Mouse (Mus musculus): ENCODE data around the gene Stum. TPM values are rescaled to one million over a fixed set of nuclear protein-coding genes. Genes with fewer than 3 reads are reported as not detected.

Stum gene
- polyA plus RNA-seq (2014; fragmentation: Nextera tagmentation; extraction: Ambion mirVana): 0.85 and 1.0 TPM in 2 replicates

DNA sequence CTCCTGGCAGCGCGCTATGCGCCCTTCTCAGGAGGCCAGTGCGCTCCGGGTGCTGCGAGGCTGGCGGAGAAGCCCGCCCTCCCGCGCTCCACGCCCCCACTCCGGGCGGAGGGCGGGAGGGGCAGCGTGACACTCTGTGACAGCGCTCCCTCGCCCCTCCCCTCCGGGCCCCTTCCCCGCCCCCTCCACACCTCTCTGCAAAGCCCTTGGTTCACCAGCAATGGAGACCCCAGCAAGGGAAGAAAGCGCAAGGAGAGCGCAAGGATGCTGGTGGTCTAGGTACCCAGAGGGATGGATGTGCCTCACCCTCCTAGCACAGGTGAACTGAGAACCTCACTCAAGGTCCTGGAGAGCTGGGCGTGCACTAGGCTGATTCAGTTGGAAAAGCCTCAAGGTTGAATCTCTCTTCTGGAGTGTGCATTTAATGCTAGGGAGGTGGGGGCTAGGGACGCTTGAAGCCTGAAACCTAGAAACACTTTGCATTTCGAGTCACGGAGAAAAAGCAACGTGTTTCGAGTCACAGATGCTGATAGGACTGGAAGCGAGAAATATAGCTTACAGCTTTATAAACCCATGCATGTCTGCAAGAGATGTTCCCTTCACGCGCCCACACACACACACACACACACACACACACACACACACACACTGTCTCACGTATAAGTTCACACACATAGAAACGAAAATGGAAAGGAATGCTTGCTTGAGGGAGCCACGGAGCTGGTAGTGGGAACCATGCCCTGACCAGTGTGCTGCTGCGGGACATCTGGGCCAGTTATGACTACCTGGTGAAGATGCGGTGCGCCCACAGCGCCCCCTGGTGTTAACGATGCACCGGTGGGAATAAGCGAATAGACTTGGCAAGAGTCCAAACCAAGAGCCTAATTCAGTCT lies at the start of gene Stum:
Gene Stum (minus strand): TSS at position 106 of the 893 bp plus-strand sequence.
- peak; percentile 77 for ATAC-seq (ENCODE audit: low FRiP score)
- H3K4me3 ChIP-seq (ENCODE audit: low read depth, low read length): peak within 1 kb of the TSS; percentile 47
- H3K4me1 ChIP-seq (replicated peaks; ENCODE audit: control insufficient read depth, insufficient read depth, low read length): peaks cover 11% of the 10 kb centered on the region
- H3K9ac ChIP-seq (ENCODE audit: low read depth, low read length): peak within 1 kb of the TSS; percentile 40; the same call in 1 of the 2 replicates
- H3K9me3 ChIP-seq (ENCODE audit: control insufficient read depth, low read length): no peaks in the 10 kb centered on the region
- H3K27ac ChIP-seq (ENCODE audit: low read depth, low read length): no peak within 1 kb of the TSS
- DNase-seq (ENCODE audit: low spot score): peak; percentile 84
- peak within 1 kb of the TSS; percentile 86 for H3K4me2 ChIP-seq (replicated peaks; ENCODE audit: low read depth, low read length)
- 5% methylated on average over 28 of the region's 40 CpGs for WGBS
- peaks cover 14% of the 10 kb centered on the region for H3K27me3 ChIP-seq (ENCODE audit: control insufficient read depth, insufficient read depth, low read length)
- no peaks in the 10 kb centered on the region for H3K36me3 ChIP-seq (ENCODE audit: control insufficient read depth, insufficient read depth, low read length)

DNA sequence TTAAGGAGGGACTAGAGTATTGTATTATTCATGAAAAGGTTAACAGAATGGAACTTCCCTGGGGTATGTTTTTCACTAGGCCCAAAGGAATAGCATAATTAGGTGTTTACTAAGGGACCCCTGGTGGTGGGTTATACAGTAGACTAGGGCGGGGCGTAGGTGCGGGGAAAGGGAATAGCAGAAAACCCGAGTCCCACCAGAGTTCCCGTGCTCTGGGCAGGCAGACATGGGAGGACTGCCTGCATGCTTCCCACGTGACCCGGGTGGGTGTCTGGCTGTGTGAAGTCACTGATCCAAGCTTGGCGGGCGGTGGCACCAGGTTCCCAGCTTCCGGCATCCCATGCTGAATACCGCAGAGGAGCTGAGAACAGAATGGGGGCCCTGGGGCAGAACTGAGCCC lies 49.4 kb upstream of the Stum start:
- Histone ChIP-seq H3K4me3 (ENCODE audit: low read depth, low read length) (no peak overlapping the region), H3K9me3 (ENCODE audit: control insufficient read depth, low read length) (no peaks in the 10 kb centered on the region), H3K4me1 (replicated peaks; ENCODE audit: control insufficient read depth, insufficient read depth, low read length) (no peaks in the 10 kb centered on the region), H3K4me2 (replicated peaks; ENCODE audit: low read depth, low read length) (no peak overlapping the region), H3K27ac (ENCODE audit: low read depth, low read length) (no peak overlapping the region), H3K9ac (ENCODE audit: low read depth, low read length) (no peak overlapping the region), H3K27me3 (ENCODE audit: control insufficient read depth, insufficient read depth, low read length) (no peaks in the 10 kb centered on the region), H3K36me3 (ENCODE audit: control insufficient read depth, insufficient read depth, low read length) (no peaks in the 10 kb centered on the region)
- no peak for DNase-seq (ENCODE audit: low spot score)
- no peak for ATAC-seq (ENCODE audit: low FRiP score)
- 92% methylated on average over 11 of the region's 11 CpGs for WGBS

DNA sequence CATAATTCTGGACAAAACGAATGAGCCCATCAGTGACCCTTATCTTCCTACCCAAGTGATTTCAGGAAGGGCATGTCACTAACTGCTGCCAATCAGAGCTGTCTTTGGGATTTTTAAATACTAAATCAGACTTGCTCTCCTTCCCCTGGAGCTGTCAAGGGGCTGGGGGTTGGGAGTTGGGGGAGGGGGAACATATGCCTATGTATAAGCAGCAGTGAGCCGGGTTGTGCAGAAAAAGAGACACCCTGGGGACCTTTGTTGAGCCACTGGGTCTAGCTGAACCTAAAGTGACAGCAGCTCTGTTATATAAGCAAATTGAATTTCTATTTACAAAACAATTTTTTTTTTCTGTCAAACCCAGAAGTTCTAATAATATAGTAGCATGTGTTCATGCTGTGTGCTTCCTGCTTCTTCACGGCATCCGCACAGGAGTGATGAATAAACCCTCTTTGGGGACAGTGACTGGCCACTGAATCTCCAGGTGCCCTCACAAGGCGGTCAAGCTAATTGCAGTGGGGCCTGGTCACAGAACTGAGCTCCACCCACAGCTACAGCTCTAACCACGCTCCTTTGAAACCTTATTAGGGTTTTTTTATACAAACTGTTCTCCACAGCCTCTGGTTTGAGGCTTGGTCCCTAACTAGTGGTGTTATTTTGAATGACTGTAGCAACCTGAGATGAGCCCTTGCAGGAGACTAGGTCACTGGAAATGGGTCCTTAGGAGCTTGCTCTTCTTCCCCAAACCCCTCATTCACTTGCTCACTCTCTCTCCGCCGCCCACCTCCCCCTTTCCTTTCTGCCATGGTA lies 47.4 kb upstream of the Stum start:
- DNase-seq (ENCODE audit: low spot score) (no peak), ATAC-seq (ENCODE audit: low FRiP score) (no peak)
- H3K4me2 ChIP-seq (replicated peaks; ENCODE audit: low read depth, low read length): no peak overlapping the region
- H3K9me3 ChIP-seq (ENCODE audit: control insufficient read depth, low read length): no peaks in the 10 kb centered on the region
- H3K4me3 ChIP-seq (ENCODE audit: low read depth, low read length): no peak overlapping the region
- H3K27me3 ChIP-seq (ENCODE audit: control insufficient read depth, insufficient read depth, low read length): no peaks in the 10 kb centered on the region
- H3K27ac ChIP-seq (ENCODE audit: low read depth, low read length): no peak overlapping the region
- 56% methylated on average over 8 of the region's 8 CpGs for WGBS
- no peaks in the 10 kb centered on the region for H3K4me1 ChIP-seq (replicated peaks; ENCODE audit: control insufficient read depth, insufficient read depth, low read length)
- no peak overlapping the region for H3K9ac ChIP-seq (ENCODE audit: low read depth, low read length)
- no peaks in the 10 kb centered on the region for H3K36me3 ChIP-seq (ENCODE audit: control insufficient read depth, insufficient read depth, low read length)

DNA sequence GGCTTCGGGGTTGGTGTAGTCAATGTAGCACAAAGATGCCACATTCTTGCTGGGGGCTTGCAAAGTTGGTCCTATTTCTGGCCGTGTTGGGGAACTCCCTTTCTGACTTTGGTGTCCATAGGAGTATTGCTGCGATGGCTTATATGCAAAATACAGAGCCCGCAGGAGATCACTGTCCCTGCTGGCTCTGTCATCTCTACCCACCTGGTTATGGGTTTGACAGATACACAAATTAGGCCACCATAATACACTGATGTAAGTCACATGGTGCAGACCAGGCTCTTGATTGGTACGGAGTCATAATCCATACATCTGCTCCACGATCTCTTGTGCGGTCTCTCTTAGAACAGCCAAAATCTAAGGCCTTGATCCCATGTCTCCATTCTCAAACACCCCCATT lies 46.5 kb upstream of the Stum start:
- no peak overlapping the region for H3K9ac ChIP-seq (ENCODE audit: low read depth, low read length)
- ATAC-seq (ENCODE audit: low FRiP score): no peak
- no peak for DNase-seq (ENCODE audit: low spot score)
- H3K4me2 ChIP-seq (replicated peaks; ENCODE audit: low read depth, low read length): no peak overlapping the region
- H3K27ac ChIP-seq (ENCODE audit: low read depth, low read length): no peak overlapping the region
- no peaks in the 10 kb centered on the region for H3K27me3 ChIP-seq (ENCODE audit: control insufficient read depth, insufficient read depth, low read length)
- H3K36me3 ChIP-seq (ENCODE audit: control insufficient read depth, insufficient read depth, low read length): no peaks in the 10 kb centered on the region
- H3K4me1 ChIP-seq (replicated peaks; ENCODE audit: control insufficient read depth, insufficient read depth, low read length): no peaks in the 10 kb centered on the region
- 92% methylated on average over 7 of the region's 7 CpGs for WGBS
- H3K4me3 ChIP-seq (ENCODE audit: low read depth, low read length): no peak overlapping the region
- no peaks in the 10 kb centered on the region for H3K9me3 ChIP-seq (ENCODE audit: control insufficient read depth, low read length)

GRCm38 (mm10) chr1:180525301-180525700 lies 42.0 kb upstream of the Stum start:
- Histone ChIP-seq H3K36me3 (ENCODE audit: control insufficient read depth, insufficient read depth, low read length) (no peaks in the 10 kb centered on the region), H3K4me1 (replicated peaks; ENCODE audit: control insufficient read depth, insufficient read depth, low read length) (no peaks in the 10 kb centered on the region), H3K4me2 (replicated peaks; ENCODE audit: low read depth, low read length) (no peak overlapping the region), H3K9me3 (ENCODE audit: control insufficient read depth, low read length) (no peaks in the 10 kb centered on the region), H3K27ac (ENCODE audit: low read depth, low read length) (no peak overlapping the region), H3K9ac (ENCODE audit: low read depth, low read length) (no peak overlapping the region), H3K27me3 (ENCODE audit: control insufficient read depth, insufficient read depth, low read length) (no peaks in the 10 kb centered on the region), H3K4me3 (ENCODE audit: low read depth, low read length) (no peak overlapping the region)
- DNase-seq (ENCODE audit: low spot score): no peak
- 95% methylated on average over 1 of the region's 1 CpGs for WGBS
- no peak for ATAC-seq (ENCODE audit: low FRiP score)

DNA sequence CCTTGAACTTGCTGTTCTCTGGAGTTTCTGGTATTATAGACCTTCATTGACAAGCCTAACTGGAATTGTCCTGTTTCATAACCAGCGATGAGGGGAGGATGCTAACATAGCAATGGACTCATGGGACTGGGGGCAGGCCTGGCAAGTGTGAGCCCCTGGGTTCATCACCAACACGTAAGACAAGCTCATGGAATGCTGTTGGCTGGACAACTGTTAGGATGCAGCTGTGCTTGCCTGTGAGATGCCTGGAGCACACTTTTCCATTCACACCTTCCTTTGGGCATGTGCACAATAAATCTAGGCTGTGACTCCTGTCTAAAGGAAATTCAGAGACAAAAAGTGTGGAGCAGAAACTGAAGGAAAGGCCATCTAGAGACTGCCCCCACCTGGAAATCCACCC lies 40.0 kb upstream of the Stum start:
- no peaks in the 10 kb centered on the region for H3K4me1 ChIP-seq (replicated peaks; ENCODE audit: control insufficient read depth, insufficient read depth, low read length)
- no peaks in the 10 kb centered on the region for H3K27me3 ChIP-seq (ENCODE audit: control insufficient read depth, insufficient read depth, low read length)
- no peak overlapping the region for H3K4me2 ChIP-seq (replicated peaks; ENCODE audit: low read depth, low read length)
- H3K9ac ChIP-seq (ENCODE audit: low read depth, low read length): no peak overlapping the region
- ATAC-seq (ENCODE audit: low FRiP score) (no peak), DNase-seq (ENCODE audit: low spot score) (no peak)
- 85% methylated on average over 2 of the region's 2 CpGs for WGBS
- no peaks in the 10 kb centered on the region for H3K36me3 ChIP-seq (ENCODE audit: control insufficient read depth, insufficient read depth, low read length)
- H3K9me3 ChIP-seq (ENCODE audit: control insufficient read depth, low read length): no peaks in the 10 kb centered on the region
- H3K27ac ChIP-seq (ENCODE audit: low read depth, low read length): no peak overlapping the region
- H3K4me3 ChIP-seq (ENCODE audit: low read depth, low read length): no peak overlapping the region

GRCm38 (mm10) chr1:180520190-180520589 lies 36.9 kb upstream of the Stum start:
- no peak for DNase-seq (ENCODE audit: low spot score)
- H3K4me3 ChIP-seq (ENCODE audit: low read depth, low read length): no peak overlapping the region
- H3K4me1 ChIP-seq (replicated peaks; ENCODE audit: control insufficient read depth, insufficient read depth, low read length): no peaks in the 10 kb centered on the region
- H3K27me3 ChIP-seq (ENCODE audit: control insufficient read depth, insufficient read depth, low read length): no peaks in the 10 kb centered on the region
- no peaks in the 10 kb centered on the region for H3K9me3 ChIP-seq (ENCODE audit: control insufficient read depth, low read length)
- ATAC-seq (ENCODE audit: low FRiP score): no peak
- H3K27ac ChIP-seq (ENCODE audit: low read depth, low read length): no peak overlapping the region
- H3K4me2 ChIP-seq (replicated peaks; ENCODE audit: low read depth, low read length): no peak overlapping the region
- H3K9ac ChIP-seq (ENCODE audit: low read depth, low read length): no peak overlapping the region
- WGBS: 60% methylated on average over 7 of the region's 7 CpGs
- no peaks in the 10 kb centered on the region for H3K36me3 ChIP-seq (ENCODE audit: control insufficient read depth, insufficient read depth, low read length)

GRCm38 (mm10) chr1:180519520-180519919 lies 36.2 kb upstream of the Stum start:
- no peaks in the 10 kb centered on the region for H3K36me3 ChIP-seq (ENCODE audit: control insufficient read depth, insufficient read depth, low read length)

More at GRCm38 (mm10) chr1:180519520-180519919, 36.2 kb upstream of the Stum start:
- H3K4me3 ChIP-seq (ENCODE audit: low read depth, low read length): no peak overlapping the region
- no peaks in the 10 kb centered on the region for H3K9me3 ChIP-seq (ENCODE audit: control insufficient read depth, low read length)
- H3K4me1 ChIP-seq (replicated peaks; ENCODE audit: control insufficient read depth, insufficient read depth, low read length): no peaks in the 10 kb centered on the region
- no peak for DNase-seq (ENCODE audit: low spot score)
- WGBS: 91% methylated on average over 8 of the region's 8 CpGs
- no peak overlapping the region for H3K27ac ChIP-seq (ENCODE audit: low read depth, low read length)
- no peak overlapping the region for H3K4me2 ChIP-seq (replicated peaks; ENCODE audit: low read depth, low read length)
- no peak for ATAC-seq (ENCODE audit: low FRiP score)
- no peak overlapping the region for H3K9ac ChIP-seq (ENCODE audit: low read depth, low read length)
- H3K27me3 ChIP-seq (ENCODE audit: control insufficient read depth, insufficient read depth, low read length): no peaks in the 10 kb centered on the region

Measured in hindbrain, embryonic 11.5 days (tissue).